Mouse (Mus musculus) embryonic stem cell, embryonic (primary cell): ENCODE measurements around the gene Tmem150c.

ENCODE experiments used
- CTCF ChIA-PET, 4 experiments: fragments of 300-600 bp in 2 of 4; fragments of 350-600 bp in 2 of 4; sonication (Branson Sonifier 250); formaldehyde crosslinking; loops; one replicate each; lab custom pipeline; 2022; ENCODE audit warnings: inconsistent platforms in 2 of 4; lab: Charles Lee
- POLR2A ChIA-PET, 4 experiments: fragments of 300-600 bp in 2 of 4; fragments of 350-600 bp in 2 of 4; sonication (Branson Sonifier 250); formaldehyde crosslinking; loops; one replicate each; lab custom pipeline; 2022; ENCODE audit warnings: antibody characterized with exemption in 4 of 4, inconsistent platforms in 1 of 4; lab: Charles Lee

The Tmem150c gene

GRCm38 (mm10) chr5:100159638-100159973 lies at the start of gene Tmem150c:
Gene Tmem150c, minus strand, starts transcription at chr5:100159808.
- POLR2A ChIA-PET: interaction anchor here in 1 of 4 experiments (1.0 kb wide), 1 partner anchor 16 kb away, joined by 3 read pairs; no protein-coding TSS in a partner anchor
- CTCF ChIA-PET: no interaction called here

- CTCF ChIA-PET: no interaction called here
Measured at GRCm38 (mm10) chr5:100209093-100209492, 49.5 kb upstream of the Tmem150c start.

GRCm38 (mm10) chr5:100206675-100207074 lies 47.1 kb upstream of the Tmem150c start:
- POLR2A ChIA-PET: interaction anchor here in 2 of 4 experiments (0.6 kb wide), 2 partner anchors 128 to 789 kb away, joined by 3 to 4 read pairs; no protein-coding TSS in a partner anchor
- CTCF ChIA-PET: no interaction called here

More at GRCm38 (mm10) chr5:100209093-100209492, 49.5 kb upstream of the Tmem150c start:
- POLR2A ChIA-PET: no interaction called here

- ChIA-PET CTCF (interaction anchor here in 2 of 4 experiments (0.7 to 1.2 kb wide), 2 partner anchors 54 to 131 kb away, joined by 3 to 6 read pairs; no protein-coding TSS in a partner anchor), POLR2A (no interaction called here)
Measured at GRCm38 (mm10) chr5:100205519-100206189, 46.0 kb upstream of the Tmem150c start.

- ChIA-PET CTCF (interaction anchor here in 1 of 4 experiments (0.5 kb wide), 1 partner anchor 355 kb away, joined by 3 read pairs; no protein-coding TSS in a partner anchor), POLR2A (no interaction called here)
Measured at GRCm38 (mm10) chr5:100200805-100201204, 41.2 kb upstream of the Tmem150c start.

GRCm38 (mm10) chr5:100200296-100200695 lies 40.7 kb upstream of the Tmem150c start:
- ChIA-PET CTCF (no interaction called here), POLR2A (no interaction called here)

- ChIA-PET POLR2A (interaction anchor here in 1 of 4 experiments (1.6 kb wide), 1 partner anchor 15 kb away, joined by 3 read pairs; no protein-coding TSS in a partner anchor), CTCF (no interaction called here)
Measured at GRCm38 (mm10) chr5:100199092-100199853, 39.7 kb upstream of the Tmem150c start.

- ChIA-PET POLR2A (interaction anchor here in 3 of 4 experiments (0.6 to 2.2 kb wide), 4 partner anchors 16 to 157 kb away, joined by 3 to 5 read pairs (median 3); no protein-coding TSS in a partner anchor), CTCF (interaction anchor here in 1 of 4 experiments (0.6 kb wide), 1 partner anchor 146 kb away, joined by 3 read pairs; no protein-coding TSS in a partner anchor)
Measured at GRCm38 (mm10) chr5:100197476-100197875, 37.9 kb upstream of the Tmem150c start.

GRCm38 (mm10) chr5:100196854-100197431 lies 37.3 kb upstream of the Tmem150c start:
- ChIA-PET CTCF (no interaction called here), POLR2A (interaction anchor here in 2 of 4 experiments (0.6 to 2.2 kb wide), 3 partner anchors 21 to 158 kb away, joined by 3 to 5 read pairs (median 3); no protein-coding TSS in a partner anchor)

GRCm38 (mm10) chr5:100196397-100196796 lies 36.8 kb upstream of the Tmem150c start:
- ChIA-PET CTCF (interaction anchor here in 1 of 4 experiments (0.6 kb wide), 1 partner anchor 31 kb away, joined by 3 read pairs; no protein-coding TSS in a partner anchor), POLR2A (interaction anchor here in 1 of 4 experiments (0.6 to 2.2 kb wide), 2 partner anchors 20 to 138 kb away, joined by 3 to 5 read pairs; no protein-coding TSS in a partner anchor)

GRCm38 (mm10) chr5:100191438-100192190 lies 32.0 kb upstream of the Tmem150c start:
- ChIA-PET CTCF (no interaction called here), POLR2A (interaction anchor here in 1 of 4 experiments (0.6 kb wide), 1 partner anchor 338 kb away, joined by 4 read pairs; no protein-coding TSS in a partner anchor)

GRCm38 (mm10) chr5:100187035-100187901 lies 27.7 kb upstream of the Tmem150c start:
- ChIA-PET CTCF (no interaction called here), POLR2A (no interaction called here)

- CTCF ChIA-PET: no interaction called here
- POLR2A ChIA-PET: no interaction called here
Measured at GRCm38 (mm10) chr5:100186618-100187017, 27.0 kb upstream of the Tmem150c start.

- ChIA-PET POLR2A (no interaction called here), CTCF (no interaction called here)
Measured at GRCm38 (mm10) chr5:100185895-100186294, 26.3 kb upstream of the Tmem150c start.

- CTCF ChIA-PET: no interaction called here
- POLR2A ChIA-PET: no interaction called here
Measured at GRCm38 (mm10) chr5:100181011-100181410, 21.4 kb upstream of the Tmem150c start.

GRCm38 (mm10) chr5:100178781-100179165 lies 19.2 kb upstream of the Tmem150c start:
- CTCF ChIA-PET: no interaction called here
- POLR2A ChIA-PET: interaction anchor here in 1 of 4 experiments (1.4 kb wide), 1 partner anchor 207 kb away, joined by 3 read pairs; no protein-coding TSS in a partner anchor

GRCm38 (mm10) chr5:100178122-100178780 lies 18.6 kb upstream of the Tmem150c start:
- ChIA-PET CTCF (no interaction called here), POLR2A (interaction anchor here in 2 of 4 experiments (0.7 to 1.4 kb wide), 2 partner anchors 72 to 207 kb away, joined by 3 read pairs; no protein-coding TSS in a partner anchor)
